8 mouse cellular contexts compared by ENCODE assay signal in genomic region chr9:58311191-58311910, GRCm38 (mm10). TPM values are rescaled to one million over a fixed set of nuclear protein-coding genes. Genes with fewer than 3 reads are reported as not detected.
A peak's percentile ranks its signal among the peaks of the same experiment; 100 is the strongest.
DNase-seq lines count a peak whose midpoint lies in the region; ATAC-seq lines count a peak whose summit lies in the region.

No protein-coding gene starts in this region.

- peak overlapping the region; percentile 84 for H3K4me2 ChIP-seq in embryonic facial prominence, embryonic 14.5 days (ENCODE audit: low read depth, low read length)
- peak overlapping the region; percentile 64 for H3K4me2 ChIP-seq in hindbrain, embryonic 16.5 days (ENCODE audit: low read length)

- intact Hi-C loops in gastrocnemius, postnatal 36 days (cut with DNase I): no loop called here

- peak; percentile 42 to 43 for DNase-seq in gastrocnemius, postnatal 4 days (ENCODE audit: low spot score in 2 of 2)
- no peak for DNase-seq in gastrocnemius, postnatal 36 days
- DNase-seq in embryonic facial prominence, embryonic 14.5 days (ENCODE audit: low spot score): no peak
- peak; percentile 64 for DNase-seq in lung, postnatal 10 days
- DNase-seq in retina, embryonic 14.5 days (ENCODE audit: low spot score): no peak
- no peak for DNase-seq in thymus, postnatal 36 days

- peak overlapping the region; percentile 74 for H3K9ac ChIP-seq in embryonic facial prominence, embryonic 14.5 days (ENCODE audit: low read depth, low read length)
- peak overlapping the region; percentile 60 for H3K9ac ChIP-seq in hindbrain, embryonic 16.5 days (ENCODE audit: low read depth, low read length)

- no peak for ATAC-seq in embryonic facial prominence, embryonic 14.5 days (ENCODE audit: low read depth)
- ATAC-seq in hindbrain, embryonic 16.5 days: no peak
- ATAC-seq in inflammation-experienced regulatory T-cells, adult 6 months: no peak

- no peaks in the 10 kb centered on the region; the same call in 1 of the 2 replicates for H3K27me3 ChIP-seq in embryonic facial prominence, embryonic 14.5 days (replicated peaks; ENCODE audit: control insufficient read depth, insufficient read depth, low read length)
- peaks cover 15% of the 10 kb centered on the region for H3K27me3 ChIP-seq in hindbrain, embryonic 16.5 days (replicated peaks; ENCODE audit: control insufficient read depth, insufficient read depth, low read length)

- H3K9me3 ChIP-seq in embryonic facial prominence, embryonic 14.5 days (ENCODE audit: control insufficient read depth, low read length): no peaks in the 10 kb centered on the region
- no peaks in the 10 kb centered on the region for H3K9me3 ChIP-seq in hindbrain, embryonic 16.5 days (ENCODE audit: control insufficient read depth, low read length)

- H3K36me3 ChIP-seq in embryonic facial prominence, embryonic 14.5 days (ENCODE audit: control insufficient read depth, insufficient read depth, low read length): no peaks in the 10 kb centered on the region
- H3K36me3 ChIP-seq in hindbrain, embryonic 16.5 days (ENCODE audit: control insufficient read depth, insufficient read depth, low read length): no peaks in the 10 kb centered on the region

- WGBS in embryonic facial prominence, embryonic 14.5 days: 60% methylated on average over 23 of the region's 33 CpGs
- WGBS in hindbrain, embryonic 16.5 days: 56% methylated on average over 30 of the region's 33 CpGs

- H3K27ac ChIP-seq in embryonic facial prominence, embryonic 14.5 days (replicated peaks; ENCODE audit: low read depth, low read length): no peak overlapping the region
- no peak overlapping the region for H3K27ac ChIP-seq in hindbrain, embryonic 16.5 days (ENCODE audit: low read depth, low read length)

- H3K4me3 ChIP-seq in embryonic facial prominence, embryonic 14.5 days (ENCODE audit: low read depth, low read length): peak overlapping the region; percentile 61
- peak overlapping the region; percentile 35; the same call in 1 of the 2 replicates for H3K4me3 ChIP-seq in hindbrain, embryonic 16.5 days (ENCODE audit: low read length)

- peaks cover 66% of the 10 kb centered on the region for H3K4me1 ChIP-seq in embryonic facial prominence, embryonic 14.5 days (ENCODE audit: control insufficient read depth, insufficient read depth, low read length)
- peaks cover 40% of the 10 kb centered on the region for H3K4me1 ChIP-seq in hindbrain, embryonic 16.5 days (ENCODE audit: control insufficient read depth, insufficient read depth, low read depth, low read length)

RNA-seq across cellular contexts. Expression of gene Loxl1, which starts 1.6 kb away (rescaled TPM):
- 10 to 100 TPM; 95.5 to 95.9 TPM for total RNA-seq in gastrocnemius, postnatal 4 days (2021)
- 10 to 100 TPM; 13.9 to 14.3 TPM for total RNA-seq in gastrocnemius, postnatal 36 days (2021)
- 68.7 and 74.1 TPM in 2 replicates for polyA plus RNA-seq in embryonic facial prominence, embryonic 14.5 days (2014; fragmentation: Nextera tagmentation; extraction: Ambion mirVana)
- polyA plus RNA-seq in hindbrain, embryonic 16.5 days (2015; fragmentation: Nextera tagmentation; extraction: Ambion mirVana): 7.4 and 10.2 TPM in 2 replicates
- not detected for polyA plus RNA-seq in inflammation-experienced regulatory T-cells, adult 6 months (2017; shearing (Covaris generic))

RNA-seq across cellular contexts. Expression of gene Stoml1, which starts 58.4 kb away (rescaled TPM):
- 10 to 100 TPM; 16.1 to 16.6 TPM for total RNA-seq in gastrocnemius, postnatal 4 days (2021)
- total RNA-seq in gastrocnemius, postnatal 36 days (2021): 1 to 10 TPM; 5.5 to 7.5 TPM
- 25.0 and 34.1 TPM in 2 replicates for polyA plus RNA-seq in embryonic facial prominence, embryonic 14.5 days (2014; fragmentation: Nextera tagmentation; extraction: Ambion mirVana)
- 141 and 142 TPM in 2 replicates for polyA plus RNA-seq in hindbrain, embryonic 16.5 days (2015; fragmentation: Nextera tagmentation; extraction: Ambion mirVana)
- polyA plus RNA-seq in inflammation-experienced regulatory T-cells, adult 6 months (2017; shearing (Covaris generic)): 10 to 100 TPM; 11.9 to 42.4 (median 32.1) TPM

RNA-seq across cellular contexts. Expression of gene Tbc1d21, which starts 58.9 kb away (rescaled TPM):
- total RNA-seq in gastrocnemius, postnatal 4 days (2021): not detected
- not detected for total RNA-seq in gastrocnemius, postnatal 36 days (2021)
- 0.13 TPM in 1 of 2 replicates, not detected in the other for polyA plus RNA-seq in embryonic facial prominence, embryonic 14.5 days (2014; fragmentation: Nextera tagmentation; extraction: Ambion mirVana)
- not detected in 2 replicates for polyA plus RNA-seq in hindbrain, embryonic 16.5 days (2015; fragmentation: Nextera tagmentation; extraction: Ambion mirVana)
- polyA plus RNA-seq in inflammation-experienced regulatory T-cells, adult 6 months (2017; shearing (Covaris generic)): not detected

Comparison
In these comparisons a context has a peak if more than half of its experiments do, and no peak if none do; other contexts are left out.
1. DNase-seq: peak in gastrocnemius, postnatal 4 days (2 of 2) and lung, postnatal 10 days (single experiment); none in gastrocnemius, postnatal 36 days (0 of 2), embryonic facial prominence, embryonic 14.5 days (single experiment), retina, embryonic 14.5 days (single experiment) and thymus, postnatal 36 days (0 of 2).